Mouse (Mus musculus): ENCODE measurements around the gene Zfp414.

The Zfp414 gene

DNA sequence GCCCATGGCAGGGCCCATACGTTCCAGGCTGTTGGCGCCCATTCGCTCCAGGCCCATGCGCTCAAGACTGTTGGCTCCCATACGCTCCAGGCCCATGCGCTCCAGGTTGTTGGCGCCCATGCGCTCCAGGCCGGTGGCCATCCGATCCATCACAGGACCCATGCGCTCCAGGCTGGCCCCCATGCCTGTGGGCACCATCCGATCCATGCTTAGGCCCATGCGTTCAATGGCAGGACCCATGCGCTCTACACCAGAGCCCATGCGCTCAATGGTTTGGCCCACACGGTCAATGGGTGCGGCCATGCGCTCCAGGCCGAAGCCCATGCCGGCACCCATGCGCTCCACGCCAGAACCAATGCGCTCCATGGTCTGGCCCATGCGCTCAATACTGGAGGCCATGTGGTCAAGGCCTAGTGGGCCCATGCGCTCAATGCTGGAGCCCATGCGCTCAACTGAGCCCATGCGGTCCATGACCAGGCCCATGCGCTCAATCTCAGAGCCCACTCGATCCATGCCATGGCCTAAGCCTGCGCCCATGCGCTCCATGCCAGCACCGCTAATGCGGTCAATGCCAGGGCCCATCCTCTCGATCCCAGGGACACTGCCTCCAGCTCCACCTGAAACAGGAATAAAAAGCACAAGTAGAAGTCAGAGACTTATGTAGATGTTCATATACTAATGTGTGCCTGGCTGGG lies 21.0 kb downstream of the Zfp414 start:
- no peak for DNase-seq

DNA sequence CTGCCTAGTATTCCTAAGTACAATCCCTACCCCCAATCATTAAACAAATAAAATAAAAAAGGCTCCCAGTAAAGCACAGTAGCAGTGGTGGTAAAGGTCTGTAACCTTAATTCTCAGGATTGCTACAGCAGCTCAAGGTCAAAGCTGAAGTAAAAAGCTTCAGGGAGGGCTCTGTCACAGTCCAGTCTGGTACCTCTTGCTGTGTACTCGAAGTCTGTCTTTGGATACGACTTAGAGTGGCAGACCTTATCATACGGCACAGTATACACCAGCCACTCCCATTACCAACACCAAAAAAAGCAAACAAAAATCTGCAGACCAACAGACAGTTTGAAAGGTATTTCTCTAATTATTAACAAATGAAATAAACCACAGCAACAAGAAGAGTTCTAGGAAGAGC lies 37.9 kb downstream of the Zfp414 start:
- DNase-seq = no peak

DNA sequence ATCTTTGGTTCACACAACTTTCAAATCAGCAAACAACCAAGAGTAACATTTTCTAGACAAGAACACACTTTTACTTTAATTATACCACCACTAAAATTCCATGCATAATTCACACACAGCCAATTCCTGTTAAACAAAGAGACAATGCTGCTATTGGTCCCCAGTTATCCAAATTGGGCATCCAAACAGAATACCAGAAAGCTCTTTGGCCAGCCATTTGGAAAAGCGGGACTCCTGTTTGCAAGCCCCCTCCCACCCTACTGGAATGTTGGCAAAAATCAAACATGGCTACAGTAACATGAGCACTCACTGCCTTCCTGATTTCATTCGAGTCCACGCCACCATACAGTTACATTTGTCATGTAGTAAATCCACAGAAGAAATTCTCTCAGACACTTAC lies 40.8 kb downstream of the Zfp414 start:
- no peak for DNase-seq

DNA sequence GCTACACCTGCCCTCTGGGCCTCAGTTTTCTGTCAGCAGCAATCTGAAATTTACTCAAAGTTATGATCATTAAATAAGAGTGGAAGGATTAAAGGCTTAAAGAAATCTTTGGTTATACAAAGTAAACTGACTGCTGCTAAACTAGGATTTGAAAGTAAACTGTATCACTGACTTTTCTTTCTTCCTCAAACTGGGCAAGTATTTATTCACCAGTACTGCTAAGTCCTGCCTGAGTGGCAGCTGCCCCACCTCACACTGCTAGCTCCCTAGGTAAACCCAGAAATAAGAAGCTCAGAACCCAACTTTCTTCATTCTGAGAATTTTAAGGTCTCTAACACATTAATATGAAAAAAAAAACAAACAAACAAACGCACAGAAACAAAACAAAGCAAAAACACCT lies 44.9 kb downstream of the Zfp414 start:
- DNase-seq = no peak

DNA sequence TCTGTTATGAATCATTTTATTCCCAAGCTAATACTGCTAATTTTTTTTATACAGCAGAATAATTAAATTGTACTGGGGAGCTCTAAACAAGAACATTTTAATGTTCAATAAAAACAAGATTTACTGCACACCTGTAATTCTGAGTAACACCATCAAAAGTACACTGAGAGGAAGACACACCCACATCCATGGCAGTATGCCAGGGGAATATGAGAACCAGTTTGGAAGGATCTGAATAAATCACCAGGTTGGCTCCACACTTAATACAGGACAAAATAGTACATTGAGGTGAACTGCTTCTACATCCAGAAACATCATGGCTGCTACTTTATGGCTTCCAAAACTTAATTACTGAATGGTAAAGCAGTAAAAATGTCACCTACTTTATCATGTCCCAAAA lies 46.6 kb downstream of the Zfp414 start:
- peak in 1 of 2 experiments; percentile 15 for DNase-seq

DNA sequence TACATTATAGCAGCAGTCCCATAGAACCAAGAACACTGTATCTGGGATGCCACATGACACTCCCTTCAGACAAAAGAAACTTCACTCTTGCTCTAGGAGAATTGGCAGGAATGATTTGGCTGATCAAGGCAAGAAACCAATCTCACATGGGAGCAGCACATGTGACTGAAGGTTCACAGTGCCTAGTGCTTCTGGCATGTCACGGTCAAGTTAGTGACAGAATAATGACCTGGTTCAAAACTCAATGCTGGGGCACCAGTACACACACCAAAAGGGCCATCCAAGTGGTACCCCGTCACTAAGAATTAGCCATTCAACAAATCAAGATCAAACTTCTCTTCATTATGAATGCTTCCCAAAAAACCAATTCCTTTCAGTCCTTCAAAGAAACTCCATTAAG lies 47.2 kb downstream of the Zfp414 start:
- DNase-seq = no peak

DNA sequence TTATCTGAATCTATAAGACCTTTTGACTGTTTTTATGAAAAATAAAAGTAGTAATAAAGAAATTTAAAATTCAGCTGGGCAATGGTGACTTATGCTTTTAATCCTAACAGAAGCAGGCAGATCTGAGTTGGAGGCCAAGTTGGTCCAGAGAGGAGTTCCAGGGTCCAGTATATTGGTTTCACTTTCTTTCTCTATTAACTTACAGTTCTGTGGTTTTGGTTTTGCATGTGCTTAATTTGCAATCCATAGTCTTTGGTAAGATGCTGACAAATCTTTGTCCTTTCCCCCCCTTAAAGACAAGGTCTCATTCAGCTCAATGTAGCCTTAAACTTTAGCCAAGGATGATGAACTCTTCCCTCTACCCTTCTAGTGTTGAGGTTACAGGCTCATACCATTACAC lies 49.9 kb downstream of the Zfp414 start:
- DNase-seq = no peak
